Mouse (Mus musculus): ENCODE measurements around the gene Olfr1259. TPM values are rescaled to one million over a fixed set of nuclear protein-coding genes. Genes with fewer than 3 reads are reported as not detected.
"Not testable (repeated sequence)": the region's sequence is repeated elsewhere in the genome, so short reads cannot be mapped to it uniquely, and the experiment has no call there.

The Olfr1259 gene
- polyA plus RNA-seq (2016; fragmentation: Nextera tagmentation; extraction: Ambion mirVana) = not detected in 2 replicates

GRCm38 (mm10) chr2:89948564-89948963 is at the start of gene Olfr1259:
Gene Olfr1259 (minus strand): TSS chr2:89948664.
- Histone ChIP-seq H3K27me3 (no peaks in the 10 kb centered on the region), H3K4me3 (no peak within 1 kb of the TSS), H3K9ac (no peak within 1 kb of the TSS), H3K27ac (no peak within 1 kb of the TSS), H3K4me2 (replicated peaks) (no peak within 1 kb of the TSS), H3K4me1 (no peaks in the 10 kb centered on the region), H3K9me3 (replicated peaks) (no peaks in the 10 kb centered on the region), H3K36me3 (no peaks in the 10 kb centered on the region)
- WGBS = 91% methylated on average over 5 of the region's 5 CpGs
- ATAC-seq (ENCODE audit: low FRiP score) = no peak

- no peaks in the 10 kb centered on the region for H3K36me3 ChIP-seq
- no peak for ATAC-seq (ENCODE audit: low FRiP score)
- H3K9me3 ChIP-seq (replicated peaks) = no peaks in the 10 kb centered on the region
- no peaks in the 10 kb centered on the region for H3K27me3 ChIP-seq
- no peak within 1 kb of the TSS for H3K27ac ChIP-seq
- H3K9ac ChIP-seq = no peak within 1 kb of the TSS
- no peak within 1 kb of the TSS for H3K4me2 ChIP-seq (replicated peaks)
- H3K4me1 ChIP-seq = no peaks in the 10 kb centered on the region
- no peak within 1 kb of the TSS for H3K4me3 ChIP-seq
Measured at GRCm38 (mm10) chr2:89990921-89991320, 42.5 kb upstream of the Olfr1259 start, which contains the start of gene Olfr1261. Gene Olfr1261 (plus strand): TSS chr2:89991221.

GRCm38 (mm10) chr2:89977709-89978108 is 29.2 kb upstream of the Olfr1259 start:
- Histone ChIP-seq H3K36me3 (no peaks in the 10 kb centered on the region), H3K9me3 (replicated peaks) (no peaks in the 10 kb centered on the region), H3K27me3 (no peaks in the 10 kb centered on the region), H3K4me1 (no peaks in the 10 kb centered on the region), H3K4me3 (no peak overlapping the region), H3K27ac (no peak overlapping the region), H3K9ac (no peak overlapping the region), H3K4me2 (replicated peaks) (no peak overlapping the region)
- 83% methylated on average over 2 of the region's 2 CpGs for WGBS
- ATAC-seq (ENCODE audit: low FRiP score) = no peak

GRCm38 (mm10) chr2:89974184-89974583 is 25.7 kb upstream of the Olfr1259 start, which contains the start of gene Olfr1260:
Gene Olfr1260 (plus strand): TSS chr2:89974340.
- WGBS = 76% methylated on average over 2 of the region's 2 CpGs
- Histone ChIP-seq H3K27ac (no peak within 1 kb of the TSS), H3K9me3 (replicated peaks) (no peaks in the 10 kb centered on the region), H3K4me1 (no peaks in the 10 kb centered on the region), H3K4me2 (replicated peaks) (no peak within 1 kb of the TSS), H3K36me3 (no peaks in the 10 kb centered on the region), H3K4me3 (no peak within 1 kb of the TSS), H3K27me3 (no peaks in the 10 kb centered on the region), H3K9ac (no peak within 1 kb of the TSS)
- ATAC-seq (ENCODE audit: low FRiP score) = no peak

- H3K27me3 ChIP-seq = no peaks in the 10 kb centered on the region
- H3K9me3 ChIP-seq (replicated peaks) = no peaks in the 10 kb centered on the region
- ATAC-seq (ENCODE audit: low FRiP score) = no peak
- H3K27ac ChIP-seq = no peak within 1 kb of the TSS
- H3K9ac ChIP-seq = no peak within 1 kb of the TSS
- H3K4me3 ChIP-seq = no peak within 1 kb of the TSS
- H3K4me1 ChIP-seq = no peaks in the 10 kb centered on the region
- no peak within 1 kb of the TSS for H3K4me2 ChIP-seq (replicated peaks)
- no peaks in the 10 kb centered on the region for H3K36me3 ChIP-seq
Measured at GRCm38 (mm10) chr2:89927009-89927408, 21.5 kb downstream of the Olfr1259 start, which contains the start of gene Olfr1258. Gene Olfr1258 (plus strand): TSS chr2:89927309.

- H3K4me3 ChIP-seq; H3K9me3 ChIP-seq (replicated peaks); H3K4me1 ChIP-seq; H3K36me3 ChIP-seq; H3K4me2 ChIP-seq (replicated peaks); H3K9ac ChIP-seq; H3K27me3 ChIP-seq; H3K27ac ChIP-seq; ATAC-seq (ENCODE audit: low FRiP score): not testable (repeated sequence)
- WGBS = 97% methylated on average over 9 of the region's 9 CpGs
Measured at GRCm38 (mm10) chr2:89912616-89913015, 35.8 kb downstream of the Olfr1259 start.

Other genes with a start within 250 kb of the Olfr1259 start
- not detected in 2 replicates for gene Olfr1252, start 223.7 kb downstream of the Olfr1259 start, polyA plus RNA-seq (2016; fragmentation: Nextera tagmentation; extraction: Ambion mirVana)
- not detected in 2 replicates for gene Olfr1253, start 191.6 kb downstream of the Olfr1259 start, polyA plus RNA-seq (2016; fragmentation: Nextera tagmentation; extraction: Ambion mirVana)
- gene Olfr1254, start 155.0 kb downstream of the Olfr1259 start, polyA plus RNA-seq (2016; fragmentation: Nextera tagmentation; extraction: Ambion mirVana) = not detected in 2 replicates
- gene Olfr1255, start 136.6 kb downstream of the Olfr1259 start, polyA plus RNA-seq (2016; fragmentation: Nextera tagmentation; extraction: Ambion mirVana) = not detected in 2 replicates
- not detected in 2 replicates for gene Olfr1256, start 107.1 kb downstream of the Olfr1259 start, polyA plus RNA-seq (2016; fragmentation: Nextera tagmentation; extraction: Ambion mirVana)
- gene Olfr48, start 100.5 kb downstream of the Olfr1259 start, polyA plus RNA-seq (2016; fragmentation: Nextera tagmentation; extraction: Ambion mirVana) = not detected in 2 replicates
- not detected in 2 replicates for gene Olfr1257, start 70.2 kb downstream of the Olfr1259 start, polyA plus RNA-seq (2016; fragmentation: Nextera tagmentation; extraction: Ambion mirVana)
- not detected in 2 replicates for gene Olfr1258, start 21.4 kb downstream of the Olfr1259 start, polyA plus RNA-seq (2016; fragmentation: Nextera tagmentation; extraction: Ambion mirVana)
- not detected in 2 replicates for gene Olfr1260, start 25.7 kb upstream of the Olfr1259 start, polyA plus RNA-seq (2016; fragmentation: Nextera tagmentation; extraction: Ambion mirVana)
- gene Olfr1261, start 42.6 kb upstream of the Olfr1259 start, polyA plus RNA-seq (2016; fragmentation: Nextera tagmentation; extraction: Ambion mirVana) = not detected in 2 replicates
- gene Olfr1262, start 51.5 kb upstream of the Olfr1259 start, polyA plus RNA-seq (2016; fragmentation: Nextera tagmentation; extraction: Ambion mirVana) = not detected in 2 replicates
- not detected in 2 replicates for gene Olfr1263, start 63.5 kb upstream of the Olfr1259 start, polyA plus RNA-seq (2016; fragmentation: Nextera tagmentation; extraction: Ambion mirVana)
- not detected in 2 replicates for gene Olfr1264, start 76.9 kb upstream of the Olfr1259 start, polyA plus RNA-seq (2016; fragmentation: Nextera tagmentation; extraction: Ambion mirVana)
- gene Olfr1265, start 86.7 kb upstream of the Olfr1259 start, polyA plus RNA-seq (2016; fragmentation: Nextera tagmentation; extraction: Ambion mirVana) = not detected in 2 replicates
- not detected in 2 replicates for gene Olfr140, start 114.9 kb upstream of the Olfr1259 start, polyA plus RNA-seq (2016; fragmentation: Nextera tagmentation; extraction: Ambion mirVana)
- not detected in 2 replicates for gene Olfr1269, start 172.7 kb upstream of the Olfr1259 start, polyA plus RNA-seq (2016; fragmentation: Nextera tagmentation; extraction: Ambion mirVana)
- gene Olfr32, start 193.6 kb upstream of the Olfr1259 start, polyA plus RNA-seq (2016; fragmentation: Nextera tagmentation; extraction: Ambion mirVana) = not detected in 2 replicates
- gene Olfr1270, start 204.4 kb upstream of the Olfr1259 start, polyA plus RNA-seq (2016; fragmentation: Nextera tagmentation; extraction: Ambion mirVana) = not detected in 2 replicates

Measured in hindbrain, embryonic 12.5 days (tissue).